In genomic region chr1:136466143-136466811, GRCm38 (mm10) we compare ENCODE assay signal across 8 mouse cellular contexts. TPM values are rescaled to one million over a fixed set of nuclear protein-coding genes. Genes with fewer than 3 reads are reported as not detected.
DNase-seq lines count a peak whose midpoint lies in the region; ATAC-seq lines count a peak whose summit lies in the region.

Gene Kif14 (plus strand): TSS chr1:136466343.

- peak; percentile 98 for DNase-seq in NIH3T3 (ENCODE audit: low read depth)
- peak; percentile 96 to 97 for DNase-seq in cerebellum, postnatal 10 days
- DNase-seq in frontal cortex, postnatal 10 days (ENCODE audit: low spot score in 2 of 2) = peak; percentile 88 to 89
- peak; percentile 68 to 91 for DNase-seq in layer of hippocampus, postnatal 25 days (ENCODE audit: extremely low spot score in 1 of 2, low spot score in 1 of 2)
- peak; percentile 96 for DNase-seq in lung, postnatal 25 days (ENCODE audit: low spot score)
- DNase-seq in retina, embryonic 14.5 days (ENCODE audit: low spot score) = peak; percentile 97
- DNase-seq in thymus, postnatal 4 days = peak; percentile 97

- H3K9me3 ChIP-seq in hindbrain, embryonic 13.5 days = no peaks in the 10 kb centered on the region

- H3K27ac ChIP-seq in hindbrain, embryonic 13.5 days = no peak within 1 kb of the TSS

- WGBS in hindbrain, embryonic 13.5 days = under 1% methylated on average over 52 of the region's 52 CpGs

- ATAC-seq in hindbrain, embryonic 13.5 days (ENCODE audit: low FRiP score) = peak; percentile 98

- H3K4me3 ChIP-seq in hindbrain, embryonic 13.5 days = peak within 1 kb of the TSS; percentile 55

- H3K4me2 ChIP-seq in hindbrain, embryonic 13.5 days = peak within 1 kb of the TSS; percentile 98

- H3K36me3 ChIP-seq in hindbrain, embryonic 13.5 days = no peaks in the 10 kb centered on the region

- peaks cover 5% of the 10 kb centered on the region for H3K4me1 ChIP-seq in hindbrain, embryonic 13.5 days (replicated peaks)

- no peaks in the 10 kb centered on the region for H3K27me3 ChIP-seq in hindbrain, embryonic 13.5 days

- peak within 1 kb of the TSS; percentile 63; the same call in 1 of the 2 replicates for H3K9ac ChIP-seq in hindbrain, embryonic 13.5 days

RNA-seq across cellular contexts. Expression of gene Kif14, which starts in this region (rescaled TPM):
- 1.1 and 1.7 TPM in 2 replicates for polyA plus RNA-seq in hindbrain, embryonic 13.5 days (2015; fragmentation: Nextera tagmentation; extraction: Ambion mirVana)
- under 1 TPM; 0.26 to 0.39 TPM for total RNA-seq in layer of hippocampus, postnatal 25 days (2021)

Comparison
In these comparisons a context has a peak if more than half of its experiments do, and no peak if none do; other contexts are left out.
1. Peak in DNase-seq in layer of hippocampus, postnatal 25 days; RNA of the gene not detected or under 1 TPM.